Mouse (Mus musculus): ENCODE measurements around the gene Rab3il1. TPM values are rescaled to one million over a fixed set of nuclear protein-coding genes. Genes with fewer than 3 reads are reported as not detected.

Rab3il1 gene
- total RNA-seq, 1 experiment = 4.0 TPM

- H3K36me3 ChIP-seq (ENCODE audit: control insufficient read depth, insufficient read depth, low read length, poor library complexity, severe bottlenecking) = peaks cover 46% of the 10 kb centered on the region
- DNase-seq (ENCODE audit: low read depth, low spot score) = no peak
- TF ChIP-seq MAFK (IDR thresholded peaks at IDR 0.05; ENCODE audit: insufficient read depth, low read depth, low read length) (no peak), CHD2 (IDR thresholded peaks at IDR 0.05; ENCODE audit: low read depth, low read length) (no peak), ZC3H11A (IDR thresholded peaks at IDR 0.05; ENCODE audit: borderline replicate concordance, low read depth, low read length) (no peak), HCFC1 (IDR thresholded peaks at IDR 0.05; ENCODE audit: borderline replicate concordance, insufficient read depth, low read length) (no peak), ZNF384 (IDR thresholded peaks at IDR 0.05; ENCODE audit: low read depth, low read length) (no peak)
These were observed 84.0 kb downstream of the Rab3il1 start for GRCm38 (mm10) chr19:10085454-10085853.

GRCm38 (mm10) chr19:10086976-10087375 lies 85.5 kb downstream of the Rab3il1 start:
- Histone ChIP-seq H3K36me3 (ENCODE audit: control insufficient read depth, insufficient read depth, low read length, poor library complexity, severe bottlenecking) (peaks cover 51% of the 10 kb centered on the region), H3K4me1 (ENCODE audit: control insufficient read depth in 2 of 2, insufficient read depth in 2 of 2, low read length in 2 of 2, poor library complexity in 1 of 2) (no peaks in the 10 kb centered on the region), H3K4me3 (ENCODE audit: insufficient read depth in 1 of 2, low read depth in 1 of 2, low read length in 2 of 2, poor library complexity in 1 of 2, severe bottlenecking in 1 of 2) (no peak overlapping the region), H3K27ac (ENCODE audit: insufficient read depth, low read depth, low read length, poor library complexity, severe bottlenecking) (no peak overlapping the region), H3K9ac (ENCODE audit: insufficient read depth, low read depth, low read length, poor library complexity, severe bottlenecking) (no peak overlapping the region), H3K9me3 (ENCODE audit: control insufficient read depth, insufficient read depth, low read depth, low read length) (no peaks in the 10 kb centered on the region)
- TF ChIP-seq HCFC1 (IDR thresholded peaks at IDR 0.05; ENCODE audit: borderline replicate concordance, insufficient read depth, low read length) = no peak
- no peak for TF ChIP-seq MAFK (IDR thresholded peaks at IDR 0.05; ENCODE audit: insufficient read depth, low read depth, low read length)
- no peak for TF ChIP-seq ZC3H11A (IDR thresholded peaks at IDR 0.05; ENCODE audit: borderline replicate concordance, low read depth, low read length)
- no peak for TF ChIP-seq CHD2 (IDR thresholded peaks at IDR 0.05; ENCODE audit: low read depth, low read length)
- no peak for DNase-seq (ENCODE audit: low read depth, low spot score)
- in situ Hi-C loops (cut with MboI; ENCODE audit: low sequenced_read_pairs in 2 of 2, unreplicated experiment in 2 of 2) = no loop called here

More at GRCm38 (mm10) chr19:10085454-10085853, 84.0 kb downstream of the Rab3il1 start:
- Histone ChIP-seq H3K9me3 (ENCODE audit: control insufficient read depth, insufficient read depth, low read depth, low read length) (no peaks in the 10 kb centered on the region), H3K4me3 (ENCODE audit: insufficient read depth in 1 of 2, low read depth in 1 of 2, low read length in 2 of 2, poor library complexity in 1 of 2, severe bottlenecking in 1 of 2) (no peak overlapping the region), H3K27ac (ENCODE audit: insufficient read depth, low read depth, low read length, poor library complexity, severe bottlenecking) (no peak overlapping the region), H3K4me1 (ENCODE audit: control insufficient read depth in 2 of 2, insufficient read depth in 2 of 2, low read length in 2 of 2, poor library complexity in 1 of 2) (no peaks in the 10 kb centered on the region), H3K9ac (ENCODE audit: insufficient read depth, low read depth, low read length, poor library complexity, severe bottlenecking) (no peak overlapping the region)
- in situ Hi-C loops (cut with MboI; ENCODE audit: low sequenced_read_pairs in 2 of 2, unreplicated experiment in 2 of 2) = no loop called here

Other genes starting within 250 kb of the Rab3il1 start
- not detected in 2 replicates for gene Scgb2a2, start 154.1 kb upstream of the Rab3il1 start, total RNA-seq (2012; rRNA removed)
- gene Incenp, start 102.1 kb upstream of the Rab3il1 start, total RNA-seq (2012; rRNA removed) = 107 and 140 TPM in 2 replicates
- gene Fth1, start 21.1 kb upstream of the Rab3il1 start, total RNA-seq (2012; rRNA removed) = 413 and 478 TPM in 2 replicates
- gene Best1, start within 50 bp of the Rab3il1 start, total RNA-seq (2012; rRNA removed) = 0.62 and 0.95 TPM in 2 replicates
- 4.0 and 7.2 TPM in 2 replicates for gene Fads3, start 39.9 kb downstream of the Rab3il1 start, total RNA-seq (2012; rRNA removed)
- 41.5 and 55.5 TPM in 2 replicates for gene Fads2, start 100.1 kb downstream of the Rab3il1 start, total RNA-seq (2012; rRNA removed)
- 47.4 and 74.0 TPM in 2 replicates for gene Fads1, start 181.2 kb downstream of the Rab3il1 start, total RNA-seq (2012; rRNA removed)
- 440 and 455 TPM in 2 replicates for gene Tmem258, start 202.3 kb downstream of the Rab3il1 start, total RNA-seq (2012; rRNA removed)
- gene Fen1, start 202.5 kb downstream of the Rab3il1 start, total RNA-seq (2012; rRNA removed) = 110 and 113 TPM in 2 replicates
- gene Myrf, start 239.1 kb downstream of the Rab3il1 start, total RNA-seq (2012; rRNA removed) = 35.9 and 58.1 TPM in 2 replicates